Mouse (Mus musculus): ENCODE measurements around the gene Tspan32.

GRCm38 (mm10) chr7:143006097-143006755 lies 1.4 kb downstream of the Tspan32 start:
- no peak for TF ChIP-seq POLR2A (IDR thresholded peaks at IDR 0.05; ENCODE audit: insufficient read depth, low read depth, low read length)
- TF ChIP-seq CTCF (IDR thresholded peaks at IDR 0.05), result no peak
- TF ChIP-seq EP300 (IDR thresholded peaks at IDR 0.05; ENCODE audit: insufficient read depth, low read depth, low read length), result no peak
